Mouse (Mus musculus) adrenal gland, adult (tissue): ENCODE results near the gene Fbxl17.

Experiments
- DNase-seq, 2 experiments: peaks; one replicate each; pipeline ENCODE4 v3.0.0; 2022 to 2023; ENCODE audit warnings: low spot score in 1 of 2; ENCODE audit not compliant: inconsistent age in 2 of 2

Fbxl17 gene

DNA sequence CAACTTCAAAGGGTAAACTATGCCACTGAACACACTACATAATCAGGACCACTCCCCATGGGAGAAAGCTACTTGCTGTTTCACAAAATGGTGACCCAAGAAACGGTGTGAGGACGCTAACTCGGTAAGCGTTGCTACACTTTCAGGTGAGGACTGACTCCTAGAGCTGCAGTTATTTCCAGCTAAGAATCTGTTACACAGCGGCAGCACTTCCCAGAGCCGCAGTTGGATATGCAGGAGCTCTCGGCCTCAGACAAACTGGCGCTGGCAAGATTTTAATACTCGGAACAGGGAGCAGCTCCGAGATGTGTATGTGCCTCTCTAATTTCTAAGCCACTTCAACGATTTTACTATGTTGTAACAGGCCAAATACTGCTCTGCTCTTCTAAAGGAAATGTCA lies 157.4 kb downstream of the Fbxl17 start:
- DNase-seq, result no peak

DNA sequence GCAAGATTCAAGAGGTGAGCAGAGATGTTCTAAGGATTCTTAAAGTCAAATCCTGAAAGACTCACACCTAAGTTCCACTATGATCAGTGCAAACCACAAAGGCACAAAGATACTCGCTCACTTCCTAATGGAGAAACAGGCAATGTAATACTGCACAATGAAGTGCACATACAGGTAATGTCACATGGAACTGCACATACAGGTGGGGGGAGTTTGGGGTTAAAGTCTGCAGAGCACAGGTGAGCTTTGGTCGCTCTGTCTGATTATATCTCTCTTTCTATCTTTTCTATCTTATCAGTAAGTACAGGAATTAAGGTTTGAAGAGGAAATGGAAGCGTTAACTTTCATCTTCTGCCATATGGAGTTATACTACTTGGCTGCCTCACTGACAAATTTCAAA lies 158.6 kb downstream of the Fbxl17 start:
- no peak for DNase-seq

DNA sequence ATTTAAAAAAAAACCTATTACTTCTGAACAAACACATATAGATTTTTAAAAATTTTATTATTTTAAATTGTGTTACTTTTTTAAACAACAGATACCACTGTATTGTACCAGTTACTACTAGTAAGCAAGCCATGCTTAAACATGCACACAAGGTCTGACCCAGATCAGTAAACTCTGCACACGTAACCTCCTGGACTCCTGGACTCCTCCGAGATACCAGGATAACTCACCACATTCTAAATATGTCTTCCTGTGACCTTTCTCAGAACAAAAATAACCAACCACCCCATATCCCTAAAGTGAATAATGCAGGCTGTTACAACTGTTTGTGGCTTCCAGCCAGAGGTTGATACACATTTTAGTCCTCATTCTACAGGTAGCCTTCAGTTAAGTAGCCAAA lies 170.9 kb downstream of the Fbxl17 start:
- no peak for DNase-seq

DNA sequence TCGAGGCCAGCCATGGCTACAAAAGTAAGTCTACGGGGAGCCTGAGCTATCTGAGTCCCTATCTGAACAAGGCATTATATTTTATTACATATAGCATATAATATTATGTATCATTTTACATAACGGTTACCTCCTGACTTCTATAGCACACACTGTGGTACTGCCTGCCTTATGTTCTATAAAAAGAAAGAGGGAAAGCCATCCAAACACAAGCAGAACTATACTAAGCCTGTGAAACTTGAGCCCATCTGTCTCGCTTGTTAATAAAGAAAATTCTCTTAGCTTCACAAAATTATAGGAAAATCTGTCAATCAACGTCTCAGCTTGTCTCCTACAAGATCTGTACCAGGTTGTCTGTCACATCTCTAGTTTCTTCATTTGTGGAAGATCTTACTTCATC lies 173.6 kb downstream of the Fbxl17 start:
- DNase-seq, result no peak

DNA sequence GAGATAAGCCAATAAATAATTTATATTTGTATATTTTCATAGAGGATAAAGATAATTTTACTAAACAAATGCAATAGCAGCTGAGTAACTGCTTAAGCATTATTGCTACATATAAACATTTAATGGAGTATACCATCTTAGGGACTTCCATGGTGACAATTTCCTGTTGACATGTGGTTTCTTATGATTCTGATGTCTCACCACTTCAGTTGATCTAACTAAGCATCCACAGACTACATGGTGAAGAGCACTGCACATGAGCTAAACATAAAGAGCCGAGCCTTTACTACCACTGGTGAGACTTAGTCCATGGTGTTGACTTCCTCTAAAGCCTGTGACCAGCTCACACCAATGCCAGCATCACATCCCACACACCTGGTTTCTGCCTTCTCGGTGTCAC lies 175.1 kb downstream of the Fbxl17 start:
- DNase-seq, result no peak

DNA sequence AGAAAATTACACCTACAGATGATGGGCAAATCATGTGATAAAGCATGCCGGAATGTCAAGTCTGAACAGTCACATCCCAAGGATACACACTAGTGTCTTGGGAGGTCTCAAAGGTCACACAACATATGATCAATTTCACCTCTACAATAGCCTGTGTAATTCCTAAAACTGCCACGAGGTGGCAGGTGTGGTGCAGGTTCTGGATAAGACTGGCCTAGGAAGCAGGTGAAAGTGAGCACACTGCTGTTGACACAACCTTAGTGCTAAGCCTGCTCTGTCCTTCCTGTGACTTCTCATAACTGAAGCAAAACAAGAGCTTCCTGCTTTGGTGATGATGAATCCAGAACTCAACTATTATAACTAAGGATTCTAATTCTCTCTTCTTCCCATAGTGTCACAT lies 175.8 kb downstream of the Fbxl17 start:
- peak; percentile 62 to 89 for DNase-seq

DNA sequence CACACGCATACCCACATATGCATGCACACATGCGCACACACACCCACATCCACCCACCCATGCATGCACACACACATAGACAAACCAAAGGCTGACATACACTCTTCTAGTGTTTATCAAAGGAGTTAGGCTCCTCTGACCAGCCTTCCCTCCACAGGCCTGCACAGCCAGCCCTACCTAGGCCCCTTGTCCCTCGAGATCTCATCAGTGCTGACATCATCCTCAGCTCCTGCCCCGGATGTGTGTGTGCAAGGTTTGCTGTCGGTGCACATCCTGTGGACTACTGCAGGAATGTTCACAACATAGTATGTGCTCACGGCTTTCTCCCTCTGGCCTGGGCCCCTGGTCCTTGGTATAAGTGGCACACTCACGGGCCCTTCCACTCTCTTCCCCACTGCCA lies 177.0 kb downstream of the Fbxl17 start:
- no peak for DNase-seq

DNA sequence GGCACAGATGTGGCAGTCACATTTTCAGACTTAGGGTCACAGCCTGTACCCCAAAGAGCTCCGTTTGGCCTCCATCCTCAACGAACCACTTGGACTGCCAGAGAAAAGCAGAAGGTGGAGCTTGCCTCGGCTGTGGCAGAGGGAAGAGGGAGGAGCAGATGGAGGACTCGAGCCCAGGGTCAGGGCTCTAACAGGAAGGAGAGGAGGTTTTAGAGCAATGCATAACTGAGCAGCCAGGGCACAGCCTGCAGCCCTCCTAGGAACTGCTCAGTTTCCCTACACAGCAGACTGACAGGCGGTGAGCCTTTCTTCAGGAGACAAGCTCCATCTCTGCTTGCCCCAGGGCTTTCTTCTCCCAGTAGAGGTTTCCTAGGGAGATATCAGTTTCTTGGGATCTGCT lies 178.5 kb downstream of the Fbxl17 start:
- no peak for DNase-seq

DNA sequence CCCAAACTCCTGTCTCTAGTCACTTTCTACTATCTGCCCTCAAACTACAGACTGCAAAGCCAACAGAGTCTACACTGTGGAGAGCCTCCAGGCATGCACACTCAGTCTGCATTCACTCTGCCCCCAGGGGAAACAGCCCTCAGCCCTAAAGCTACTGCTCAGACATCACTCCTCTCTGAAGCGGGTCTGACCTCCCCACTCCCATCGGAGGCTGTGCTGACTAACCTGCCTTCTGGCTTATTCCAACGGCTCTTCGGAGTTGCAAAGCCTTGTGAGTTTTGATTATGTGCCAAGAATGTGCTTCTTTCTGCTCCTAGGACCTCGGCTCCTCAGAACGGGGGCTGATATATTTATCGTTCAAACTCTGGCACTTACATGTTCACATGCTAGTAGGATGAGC lies 182.3 kb downstream of the Fbxl17 start:
- peak; percentile 35 to 62 for DNase-seq

DNA sequence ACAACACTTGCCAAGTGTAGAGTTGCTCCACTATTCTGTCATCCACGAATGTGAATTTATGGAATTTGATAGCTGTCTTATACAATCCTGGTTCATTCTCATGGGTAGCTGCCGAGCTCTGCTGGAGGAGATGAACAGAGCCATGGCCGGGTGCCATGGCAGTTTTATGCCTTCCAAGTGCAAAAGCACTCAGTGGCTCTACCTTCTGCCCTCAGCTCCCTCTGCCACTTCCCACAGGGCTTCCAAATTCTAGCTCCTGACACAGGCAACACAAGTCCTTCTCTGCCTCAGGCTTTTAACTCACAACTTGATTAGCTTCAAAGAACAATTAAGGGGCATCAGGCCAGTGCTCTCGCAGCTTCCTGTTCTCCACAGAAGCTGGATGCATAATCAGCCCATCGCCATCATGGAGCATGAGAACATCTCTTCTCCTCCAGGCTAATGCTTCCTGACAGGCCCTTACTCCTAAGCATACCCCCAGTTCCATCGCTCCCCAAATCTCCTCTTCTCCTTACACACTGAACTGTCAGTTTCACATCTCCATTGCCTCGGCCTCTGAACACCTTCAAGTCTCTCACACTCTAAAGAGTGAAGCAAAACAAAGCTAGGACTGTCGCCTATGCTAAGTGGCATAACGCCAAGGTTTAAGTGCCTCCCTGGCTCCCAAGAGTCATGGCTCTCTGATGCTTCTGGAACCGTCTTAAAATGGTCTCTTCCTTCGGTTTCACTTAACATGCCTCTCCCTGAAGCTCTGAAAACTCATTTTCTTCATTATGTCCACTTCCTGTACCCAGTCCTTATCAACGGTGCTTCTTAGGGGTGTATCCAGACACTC lies 184.0 kb downstream of the Fbxl17 start:
- DNase-seq, result no peak

DNA sequence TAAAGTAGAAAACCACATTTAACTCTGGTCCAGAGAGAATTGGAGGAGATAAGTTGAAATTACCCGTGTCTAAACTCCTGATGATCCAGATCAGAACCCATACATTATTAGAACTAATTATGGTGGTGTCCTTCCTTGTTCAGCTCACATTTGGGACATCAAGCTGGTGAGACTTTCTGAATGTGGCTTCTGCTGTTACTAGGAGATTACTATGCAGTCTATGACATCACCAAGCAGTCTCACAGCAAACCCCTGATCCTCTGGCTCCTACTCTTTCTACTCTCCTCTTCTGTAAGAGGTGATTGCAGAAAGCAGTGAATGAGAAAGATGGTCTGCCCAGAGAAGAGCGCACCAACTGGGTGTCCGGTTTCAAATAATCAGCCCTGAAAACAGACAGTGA lies 187.0 kb downstream of the Fbxl17 start:
- DNase-seq, result no peak

DNA sequence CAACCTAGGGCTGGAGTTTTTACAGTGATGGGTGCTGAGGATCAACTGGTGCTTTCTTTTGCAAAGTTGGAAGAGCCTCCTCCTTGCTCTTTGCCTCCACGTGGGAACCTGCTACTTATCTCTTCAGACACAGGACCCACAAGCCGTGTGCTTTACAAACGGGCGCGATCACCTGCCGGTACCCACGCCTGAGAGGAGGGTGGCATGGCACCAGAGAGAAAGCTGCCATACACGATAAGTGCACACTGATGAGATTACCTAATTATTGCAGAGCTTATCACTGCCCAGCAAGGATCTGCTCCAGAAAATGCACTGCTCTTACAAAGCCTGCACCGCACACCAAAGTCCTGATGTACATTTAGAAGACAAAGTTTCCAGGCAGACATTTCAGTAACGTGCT lies 187.5 kb downstream of the Fbxl17 start:
- DNase-seq, result no peak

DNA sequence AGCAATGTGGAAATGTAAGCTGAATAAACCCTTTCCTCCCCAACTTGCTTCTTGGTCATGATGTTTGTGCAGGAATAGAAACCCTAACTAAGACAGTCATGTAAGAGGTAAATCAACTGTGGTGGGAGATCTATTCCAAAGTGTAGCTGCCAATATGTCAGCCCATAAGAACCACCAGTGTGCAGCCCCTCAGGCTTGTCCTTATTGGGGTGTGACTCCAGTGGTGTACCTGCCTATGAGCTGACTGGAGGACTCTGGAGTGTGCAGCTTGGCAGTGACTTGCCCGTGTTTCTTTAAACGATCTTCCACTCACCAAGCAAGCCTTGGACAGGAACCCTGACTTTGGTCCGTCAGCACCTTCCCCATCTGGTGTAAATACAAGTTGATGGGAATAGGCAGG lies 188.2 kb downstream of the Fbxl17 start:
- no peak for DNase-seq

DNA sequence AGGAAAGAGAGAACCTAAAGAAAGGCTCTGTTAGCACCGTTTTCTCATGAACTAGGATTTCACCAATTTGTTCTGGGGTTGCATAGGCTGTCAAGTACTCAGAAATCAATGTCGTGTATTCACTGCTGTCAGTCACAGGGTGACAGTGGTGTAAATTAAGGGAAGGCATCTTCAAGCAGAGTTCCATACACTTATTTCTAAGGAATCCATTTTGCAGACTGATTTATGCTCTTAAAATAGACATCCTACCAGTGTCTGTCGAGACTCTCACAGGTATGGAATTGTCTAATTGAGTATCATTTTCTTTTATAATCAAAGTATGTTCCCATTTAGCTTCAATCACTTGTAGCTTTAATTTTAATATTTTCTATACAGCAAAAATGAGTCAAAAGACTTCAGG lies 189.8 kb downstream of the Fbxl17 start:
- no peak for DNase-seq

DNA sequence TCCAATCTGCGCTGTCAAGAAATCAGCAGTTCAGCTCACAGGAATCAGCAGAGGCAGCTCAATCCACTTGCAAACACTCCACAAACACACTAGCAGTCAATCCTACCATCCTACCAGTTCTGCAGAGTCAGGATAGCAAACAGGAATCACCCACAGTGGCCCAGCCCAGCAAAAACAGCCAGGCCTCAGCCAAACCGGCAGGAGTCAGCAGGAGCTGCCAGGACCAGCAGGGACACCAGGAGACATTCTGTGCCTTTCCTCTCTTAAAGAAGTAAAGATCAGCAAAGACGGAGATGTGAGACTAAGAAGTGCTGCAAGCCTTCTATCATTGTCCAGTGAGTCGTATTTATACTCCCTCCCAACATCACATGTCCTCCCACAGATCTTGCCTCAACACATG lies 196.0 kb downstream of the Fbxl17 start:
- DNase-seq, result no peak

DNA sequence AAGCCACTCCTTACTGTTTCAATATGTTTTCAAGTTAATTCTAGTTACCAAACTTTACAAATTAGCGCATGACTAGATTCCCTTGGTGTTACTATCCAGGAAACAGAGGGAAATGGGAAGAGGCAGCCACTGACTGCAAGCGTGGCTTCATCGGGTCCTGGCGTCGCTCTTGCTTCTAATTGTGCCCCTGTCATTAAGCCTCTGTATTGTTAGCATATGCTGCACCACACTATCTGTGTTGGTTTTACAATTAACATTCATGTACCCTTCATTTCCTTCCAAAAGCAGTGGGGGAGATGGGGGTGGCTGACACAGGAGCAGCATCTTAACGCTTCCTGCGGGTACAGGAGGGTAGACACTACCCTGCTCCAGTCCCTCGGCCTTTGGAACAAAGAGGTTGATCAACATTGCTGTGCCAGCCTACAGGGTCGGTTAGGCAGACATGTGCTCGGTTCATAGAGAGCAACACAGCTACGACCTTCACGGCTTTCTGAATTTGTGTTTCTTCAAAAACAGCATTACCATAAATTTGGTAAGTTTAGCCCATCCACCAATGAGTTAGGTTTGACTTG lies 197.9 kb downstream of the Fbxl17 start:
- DNase-seq, result no peak

DNA sequence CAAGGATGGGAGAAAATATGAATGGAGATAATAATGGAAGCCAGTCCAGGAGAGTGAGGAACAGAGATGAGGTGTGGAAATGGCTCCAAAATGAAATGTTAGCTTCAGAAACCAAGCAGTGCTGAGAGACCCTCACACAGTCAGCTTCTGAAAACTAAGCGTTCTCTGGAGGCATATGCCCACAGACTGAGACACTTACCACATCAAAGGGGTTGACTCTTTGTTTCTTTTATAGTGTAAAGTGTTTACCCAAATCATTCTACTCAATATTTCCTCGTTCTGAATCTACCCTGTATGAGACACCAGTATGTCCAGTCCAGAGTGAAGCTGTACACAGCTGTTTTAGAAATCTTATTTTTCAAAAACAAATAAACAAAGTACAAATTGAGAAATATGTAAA lies 204.3 kb downstream of the Fbxl17 start:
- no peak for DNase-seq

DNA sequence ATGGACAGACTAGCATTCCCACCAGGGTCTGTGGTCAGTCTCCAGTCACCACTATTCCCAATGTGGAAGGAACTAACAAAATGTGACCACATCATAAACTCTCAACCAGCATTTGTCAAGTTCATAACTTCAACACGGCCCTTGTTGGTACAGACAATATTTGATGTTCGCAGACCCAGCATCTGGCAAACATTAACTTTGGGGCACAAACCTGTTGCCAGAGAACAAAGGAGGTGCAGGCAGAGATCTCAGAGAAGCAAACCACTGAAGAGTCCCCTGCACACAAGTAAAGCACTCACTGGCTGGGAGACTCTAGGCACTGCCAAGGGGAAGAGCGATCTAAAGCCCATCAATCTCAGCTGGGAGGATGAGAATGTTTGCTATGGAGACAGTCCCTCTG lies 204.9 kb downstream of the Fbxl17 start:
- no peak for DNase-seq

DNA sequence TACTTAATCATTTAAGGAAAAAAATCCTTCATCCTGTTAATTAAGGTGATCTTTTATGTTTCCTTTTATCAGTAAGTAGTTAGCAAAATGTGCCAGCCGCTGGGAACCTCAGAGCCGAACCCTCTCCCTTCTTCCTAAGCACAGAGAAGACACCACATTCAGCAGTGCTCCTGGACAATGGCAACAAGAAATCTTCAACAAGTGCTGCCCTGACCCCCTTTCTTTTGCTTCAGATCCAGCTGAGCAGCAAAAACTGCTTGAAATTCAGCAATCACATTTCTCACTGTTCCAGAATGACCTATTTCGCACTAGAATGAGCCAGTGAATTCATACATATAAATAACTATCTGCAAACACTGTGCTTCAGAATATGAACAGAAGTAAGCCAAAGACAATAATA lies 205.8 kb downstream of the Fbxl17 start:
- DNase-seq, result no peak

DNA sequence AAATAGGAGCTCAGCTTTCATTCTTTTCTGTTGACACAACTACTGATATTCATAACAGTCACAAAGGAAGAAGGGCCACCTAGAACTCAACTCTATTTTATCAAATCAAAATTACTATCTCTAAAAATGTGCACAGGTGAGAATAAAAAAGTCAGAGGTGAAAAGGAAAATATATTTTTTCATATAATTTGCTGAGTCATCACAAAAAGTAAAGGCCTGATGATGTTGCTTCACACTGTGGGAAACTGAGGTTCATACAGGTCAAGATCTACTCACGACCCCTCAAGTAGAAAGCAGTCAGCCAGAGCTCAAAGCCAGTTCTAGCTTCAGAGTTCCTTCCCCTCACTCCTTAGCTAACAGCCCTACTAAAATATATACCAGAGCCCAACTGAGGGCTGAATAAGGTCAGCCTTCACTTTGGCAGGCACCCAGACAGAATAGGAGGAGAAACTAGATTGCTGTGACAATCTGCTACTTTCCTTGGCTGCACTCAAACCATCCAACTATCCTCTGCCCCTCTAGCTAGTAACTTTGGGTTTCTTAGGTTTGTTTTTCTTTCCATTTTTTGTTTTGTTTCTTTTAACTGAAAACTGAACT lies 210.4 kb downstream of the Fbxl17 start:
- peak in 1 of 2 experiments; percentile 38 for DNase-seq

DNA sequence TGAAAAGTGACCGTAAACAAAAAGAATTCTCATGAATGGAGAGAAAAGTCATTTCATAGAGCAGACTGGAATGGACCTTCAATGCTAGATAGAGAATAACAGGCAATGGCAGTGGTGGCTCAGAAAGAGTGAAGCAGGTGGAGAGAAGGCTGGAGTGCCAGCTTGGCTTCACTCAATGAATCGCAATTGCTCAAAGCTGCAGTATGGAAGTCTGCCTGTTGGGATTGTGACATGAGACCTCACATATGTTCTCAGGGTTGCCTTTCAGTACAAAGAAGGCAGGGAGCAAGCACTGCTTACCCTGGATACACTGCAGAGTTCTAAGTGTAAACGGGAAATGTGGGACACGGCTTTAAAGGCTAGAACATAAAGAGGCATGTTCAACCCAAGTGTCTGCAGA lies 211.0 kb downstream of the Fbxl17 start:
- DNase-seq, result no peak

DNA sequence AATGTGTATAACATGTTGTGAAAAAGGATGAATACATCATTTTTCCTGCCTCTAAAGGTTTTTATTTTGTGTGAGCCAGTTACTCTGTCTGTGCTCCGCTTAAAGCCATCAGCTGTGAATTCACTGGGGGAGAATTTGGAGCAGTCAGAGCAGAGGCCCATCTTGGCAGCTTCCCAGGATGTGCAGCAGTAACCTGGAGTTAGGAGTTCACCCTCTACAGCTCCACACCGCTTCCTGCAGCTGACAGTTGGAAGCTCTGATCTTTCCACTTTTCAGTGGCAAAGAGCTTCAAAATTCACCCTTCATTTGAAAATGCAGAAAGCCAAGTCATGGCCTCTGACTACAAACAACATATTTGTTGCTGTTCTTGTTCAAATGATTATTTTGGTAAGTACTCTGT lies 212.4 kb downstream of the Fbxl17 start:
- peak in 1 of 2 experiments; percentile 52 for DNase-seq
